Mouse (Mus musculus): ENCODE data around the gene Tctex1d2. TPM values are rescaled to one million over a fixed set of nuclear protein-coding genes. Genes with fewer than 3 reads are reported as not detected.

The Tctex1d2 gene
- polyA plus RNA-seq, 1 experiment from 2014 or later = 41.5 TPM

- no peak overlapping the region for H3K4me2 ChIP-seq
- 97% methylated on average over 6 of the region's 6 CpGs for WGBS
Measured at GRCm38 (mm10) chr16:32477315-32477714, 57.8 kb downstream of the Tctex1d2 start.

More at GRCm38 (mm10) chr16:32477315-32477714, 57.8 kb downstream of the Tctex1d2 start:
- ATAC-seq (ENCODE audit: low FRiP score) = no peak
- H3K4me1 ChIP-seq = no peaks in the 10 kb centered on the region
- no peaks in the 10 kb centered on the region for H3K9me3 ChIP-seq (replicated peaks)
- H3K27me3 ChIP-seq (replicated peaks) = no peaks in the 10 kb centered on the region
- peaks cover 6% of the 10 kb centered on the region; the same call in 1 of the 2 replicates for H3K36me3 ChIP-seq
- no peak overlapping the region for H3K27ac ChIP-seq (replicated peaks)
- H3K9ac ChIP-seq (replicated peaks) = no peak overlapping the region
- no peak overlapping the region for H3K4me3 ChIP-seq (replicated peaks)

Other genes starting within 250 kb of the Tctex1d2 start
- 1.6 TPM in 1 of 2 replicates, not detected in the other for gene Bex6, start 239.9 kb upstream of the Tctex1d2 start, polyA plus RNA-seq (2015; fragmentation: Nextera tagmentation; extraction: Ambion mirVana)
- 13.8 and 17.9 TPM in 2 replicates for gene Fbxo45, start 172.5 kb upstream of the Tctex1d2 start, polyA plus RNA-seq (2015; fragmentation: Nextera tagmentation; extraction: Ambion mirVana)
- 13.6 and 14.8 TPM in 2 replicates for gene Wdr53, start 172.5 kb upstream of the Tctex1d2 start, polyA plus RNA-seq (2015; fragmentation: Nextera tagmentation; extraction: Ambion mirVana)
- gene Smco1, start 148.2 kb upstream of the Tctex1d2 start, polyA plus RNA-seq (2015; fragmentation: Nextera tagmentation; extraction: Ambion mirVana) = not detected in 2 replicates
- 25.5 and 28.9 TPM in 2 replicates for gene Rnf168, start 142.2 kb upstream of the Tctex1d2 start, polyA plus RNA-seq (2015; fragmentation: Nextera tagmentation; extraction: Ambion mirVana)
- 20.8 and 24.7 TPM in 2 replicates for gene Ubxn7, start 87.4 kb upstream of the Tctex1d2 start, polyA plus RNA-seq (2015; fragmentation: Nextera tagmentation; extraction: Ambion mirVana)
- gene Tm4sf19, start 19.2 kb upstream of the Tctex1d2 start, polyA plus RNA-seq (2015; fragmentation: Nextera tagmentation; extraction: Ambion mirVana) = not detected in 2 replicates
- gene Pcyt1a, start 11.2 kb downstream of the Tctex1d2 start, polyA plus RNA-seq (2015; fragmentation: Nextera tagmentation; extraction: Ambion mirVana) = 44.2 and 46.0 TPM in 2 replicates
- 0.13 and 7.8 TPM in 2 replicates for gene Slc51a, start 68.2 kb downstream of the Tctex1d2 start, polyA plus RNA-seq (2015; fragmentation: Nextera tagmentation; extraction: Ambion mirVana)
- gene Zdhhc19, start 76.6 kb downstream of the Tctex1d2 start, polyA plus RNA-seq (2015; fragmentation: Nextera tagmentation; extraction: Ambion mirVana) = 0.20 TPM in 1 of 2 replicates, not detected in the other
- 32.7 and 33.1 TPM in 2 replicates for gene Tfrc, start 189.2 kb downstream of the Tctex1d2 start, polyA plus RNA-seq (2015; fragmentation: Nextera tagmentation; extraction: Ambion mirVana)
- 20.0 and 23.2 TPM in 2 replicates for gene Tnk2, start 224.2 kb downstream of the Tctex1d2 start, polyA plus RNA-seq (2015; fragmentation: Nextera tagmentation; extraction: Ambion mirVana)